Mouse (Mus musculus): ENCODE measurements around the gene Gab2.

Gab2 gene

DNA sequence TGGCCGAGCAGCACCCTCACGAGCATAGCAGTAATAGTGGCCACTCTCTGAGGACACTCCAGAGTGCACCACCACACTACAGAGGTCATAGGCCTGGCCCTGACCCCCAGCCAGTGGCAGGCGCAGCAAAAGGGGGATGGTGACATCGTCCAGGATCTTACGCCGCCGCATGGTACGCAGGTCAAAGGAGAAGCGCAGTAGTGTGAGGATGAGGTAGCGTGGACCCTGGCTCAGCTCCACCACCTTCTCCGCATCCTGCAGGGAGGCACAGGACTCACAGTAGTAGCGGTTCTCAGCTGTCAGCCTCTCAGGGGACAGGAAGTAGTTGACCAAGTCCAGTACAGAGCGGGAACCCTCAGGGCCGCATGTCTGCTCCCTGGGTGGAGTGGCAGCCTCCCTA, 230.2 kb downstream of the Gab2 start:
- in situ Hi-C loops (cut with MboI, MseI): no loop called here

DNA sequence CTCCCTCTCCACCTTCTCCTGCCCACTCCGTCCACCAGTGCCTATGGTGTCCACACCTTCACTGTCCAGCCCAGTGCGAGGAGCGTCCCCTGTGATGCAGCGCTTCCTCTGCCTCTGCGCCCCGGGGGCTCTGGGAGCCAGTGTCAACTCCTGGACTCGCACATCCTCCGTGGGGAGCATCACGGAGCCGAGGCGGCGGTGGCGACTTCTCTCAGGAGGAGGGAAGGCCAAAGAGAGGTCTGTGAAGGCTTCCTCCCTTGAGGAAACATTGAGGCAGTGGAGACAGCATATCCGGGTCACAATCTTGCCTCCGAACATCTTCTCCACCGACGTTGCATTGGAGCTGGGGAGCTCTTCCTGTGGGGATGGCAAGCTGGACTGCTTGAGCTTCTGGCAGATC, 230.8 kb downstream of the Gab2 start:
- in situ Hi-C loops (cut with MboI, MseI): no loop called here

DNA sequence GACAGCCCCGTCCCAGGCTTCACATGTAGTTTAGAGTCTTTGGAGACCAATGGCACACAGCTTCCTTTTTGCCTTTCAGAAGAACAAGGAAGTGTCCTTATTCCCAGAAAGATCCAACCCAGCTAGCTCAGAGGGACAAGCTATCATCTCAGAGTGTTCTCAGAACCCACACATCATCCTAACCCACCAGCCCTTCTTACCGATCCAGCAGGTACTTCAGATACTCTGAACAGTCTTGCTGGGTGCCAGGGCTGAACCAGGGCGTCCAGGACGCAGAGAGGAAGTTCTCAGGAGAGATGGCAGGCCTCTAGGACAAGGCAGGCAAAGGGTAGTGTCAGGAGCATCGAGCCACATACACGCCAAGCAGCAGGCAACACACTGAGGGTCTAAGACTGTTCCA, 231.5 kb downstream of the Gab2 start:
- in situ Hi-C loops (cut with MboI, MseI): no loop called here

DNA sequence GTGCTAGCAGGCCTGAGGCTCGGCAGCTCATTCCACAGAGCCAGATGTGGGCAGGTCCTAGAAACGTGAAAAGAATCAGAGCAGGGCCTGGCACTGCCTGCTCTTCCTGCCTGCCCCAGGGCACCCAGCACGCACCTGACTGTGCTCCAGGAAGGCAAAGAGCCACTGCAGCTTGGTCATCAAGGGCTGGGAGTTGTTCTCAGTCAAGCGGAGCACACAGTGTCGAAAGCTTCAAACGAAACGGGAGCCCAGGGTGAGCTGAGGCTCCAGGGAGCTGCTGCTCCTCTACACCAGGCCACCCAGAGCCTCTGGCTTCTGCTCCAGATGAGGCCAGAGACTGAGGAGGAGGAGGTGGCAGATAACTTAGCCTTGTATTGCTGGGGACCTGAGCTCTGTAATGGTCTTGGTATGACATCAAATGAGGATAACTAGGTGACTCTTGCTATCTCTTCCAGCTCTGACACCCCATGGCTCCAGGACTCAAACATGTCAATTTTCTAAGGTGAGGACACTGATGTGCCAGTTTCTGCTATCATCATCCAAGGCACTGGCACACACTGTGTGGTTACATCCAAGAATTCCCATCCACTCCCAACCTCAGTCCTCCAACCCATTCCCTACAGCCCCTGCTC, 232.1 kb downstream of the Gab2 start:
- in situ Hi-C loops (cut with MboI, MseI): no loop called here

DNA sequence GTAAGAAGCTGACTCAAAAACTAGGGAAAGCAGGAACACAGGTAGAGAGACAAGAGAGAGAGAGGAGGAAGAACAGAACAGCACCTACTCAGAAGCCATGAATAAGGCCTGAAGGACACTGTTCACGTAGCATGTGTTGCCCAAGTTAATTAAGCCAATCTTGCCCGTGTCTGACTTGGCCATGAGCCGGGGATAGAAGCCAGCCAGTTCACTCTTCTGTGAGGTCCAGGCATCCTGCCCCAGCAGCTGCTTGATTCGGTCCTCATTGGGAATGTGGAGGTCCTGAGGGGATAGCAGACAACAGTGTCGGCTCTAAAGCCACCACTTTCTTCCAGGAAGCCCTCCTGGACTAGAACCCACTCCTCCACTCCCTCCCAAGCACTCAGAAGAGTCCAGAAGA, 233.3 kb downstream of the Gab2 start:
- in situ Hi-C loops (cut with MboI, MseI): no loop called here

DNA sequence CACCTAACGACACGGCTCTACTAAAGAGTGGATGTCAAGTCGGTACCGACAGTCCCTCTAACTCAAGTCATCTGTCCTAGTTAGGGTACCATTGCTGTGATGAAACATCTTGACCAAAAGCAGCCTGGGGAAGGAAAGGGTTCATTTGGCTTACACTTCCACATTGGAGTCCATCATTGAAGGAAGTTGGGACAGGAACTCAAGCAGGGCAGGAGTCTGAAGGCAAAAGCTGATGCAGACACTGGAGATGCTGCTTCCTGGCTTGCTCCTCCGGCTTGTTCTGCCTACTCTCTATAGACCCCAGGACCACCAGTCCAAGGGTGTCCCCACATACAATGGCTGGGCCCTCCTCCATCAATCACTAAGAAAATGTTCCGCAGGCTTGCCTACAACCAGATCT, 234.3 kb downstream of the Gab2 start:
- in situ Hi-C loops (cut with MboI, MseI): no loop called here

DNA sequence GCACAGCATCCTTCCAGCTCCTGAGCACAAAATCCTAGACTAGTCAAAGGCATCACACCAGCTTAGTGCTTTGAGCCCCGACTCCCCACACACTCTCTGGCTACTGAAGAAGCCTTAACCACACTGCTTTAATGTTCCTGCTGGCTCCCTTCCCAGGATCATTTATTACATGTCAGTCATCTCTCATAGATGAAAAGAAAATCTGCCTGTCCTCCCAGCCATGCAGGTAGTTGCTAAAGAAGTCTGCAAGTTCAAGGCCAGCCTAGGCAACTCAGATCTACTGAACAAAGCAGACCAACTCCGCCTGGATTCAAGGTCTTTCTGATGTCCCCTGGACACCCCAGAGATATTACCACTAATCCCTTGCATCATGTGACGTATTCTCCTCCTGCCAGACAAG, 236.3 kb downstream of the Gab2 start:
- in situ Hi-C loops (cut with MboI, MseI): no loop called here

DNA sequence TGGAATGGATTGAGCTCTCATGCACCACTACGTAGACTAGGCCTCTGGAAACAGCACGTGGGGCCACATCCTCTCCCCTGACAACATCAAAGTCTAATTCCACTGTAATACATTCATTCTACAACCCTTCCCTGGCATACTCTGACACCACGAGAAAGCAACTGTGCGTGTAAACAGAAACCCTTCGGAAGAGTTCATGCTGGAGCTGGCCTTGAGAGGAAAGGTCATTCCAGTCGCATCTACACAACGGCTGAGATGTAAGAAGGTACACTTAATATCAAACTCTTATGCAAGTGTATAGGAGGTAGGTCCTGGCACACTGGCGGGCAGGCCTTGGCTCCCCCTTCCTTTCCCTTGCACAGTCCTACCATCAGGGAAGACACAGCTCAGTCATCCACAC, 243.0 kb downstream of the Gab2 start:
- in situ Hi-C loops (cut with MboI, MseI): no loop called here

DNA sequence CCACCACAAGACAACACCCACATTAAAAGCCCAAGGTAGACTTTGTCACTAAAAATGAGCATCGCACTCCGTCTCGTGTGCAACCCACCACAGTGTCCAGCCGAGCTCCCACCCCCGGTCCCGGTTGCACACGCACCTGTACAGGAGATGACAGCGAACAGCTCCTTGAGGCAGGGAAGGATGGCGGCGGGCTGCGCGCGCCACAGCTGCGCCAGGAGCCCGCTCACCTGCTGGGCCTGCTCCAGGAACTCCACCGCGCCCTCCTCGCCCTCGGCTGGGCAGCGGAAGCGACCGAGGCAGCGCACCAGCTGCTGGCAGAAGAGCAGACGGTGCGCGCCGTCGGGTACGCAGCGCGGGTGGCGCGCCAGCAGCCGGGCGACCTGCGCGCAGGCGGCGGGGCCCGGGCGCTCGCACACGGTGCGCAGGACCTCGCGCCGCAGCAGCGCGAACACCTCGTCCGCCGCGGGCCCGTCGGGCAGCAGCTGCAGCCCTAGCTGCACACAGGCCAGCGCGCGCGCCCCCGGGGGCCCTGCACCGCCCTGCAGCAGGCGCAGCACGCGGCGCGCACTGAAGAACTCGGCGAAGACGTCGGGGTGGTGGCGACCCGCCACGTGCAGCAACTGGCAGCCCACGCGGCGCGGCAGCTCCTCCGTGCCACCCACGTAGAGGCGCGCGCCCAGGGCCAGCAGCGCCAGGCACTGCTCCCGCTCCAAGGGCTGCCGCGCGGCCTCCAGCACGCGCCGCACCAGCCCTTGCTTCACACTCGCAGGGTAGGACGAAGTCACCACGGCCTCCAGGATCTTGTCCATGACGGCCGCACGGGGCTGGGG, 244.0 kb downstream of the Gab2 start:
- in situ Hi-C loops (cut with MboI, MseI): no loop called here

DNA sequence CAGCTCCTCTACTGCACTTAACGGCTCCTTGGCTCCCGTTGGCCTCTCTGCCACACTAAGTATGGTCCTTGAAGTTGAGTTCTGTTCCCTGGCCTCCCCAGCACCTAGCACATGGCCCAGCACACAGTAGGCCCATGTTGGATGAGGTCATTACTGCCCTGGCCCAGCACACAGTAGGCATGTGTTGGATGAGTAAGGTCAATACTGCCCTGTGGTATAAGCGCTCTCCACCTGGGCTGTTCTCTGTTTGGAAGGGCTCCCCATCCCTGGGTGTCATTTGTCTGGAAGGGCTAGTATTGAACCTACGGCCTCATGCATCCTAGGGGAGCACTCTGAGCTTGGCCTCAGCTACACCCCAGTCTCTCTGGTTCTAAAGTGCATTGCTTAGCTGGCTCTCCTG, 246.0 kb downstream of the Gab2 start:
- in situ Hi-C loops (cut with MboI, MseI): no loop called here

DNA sequence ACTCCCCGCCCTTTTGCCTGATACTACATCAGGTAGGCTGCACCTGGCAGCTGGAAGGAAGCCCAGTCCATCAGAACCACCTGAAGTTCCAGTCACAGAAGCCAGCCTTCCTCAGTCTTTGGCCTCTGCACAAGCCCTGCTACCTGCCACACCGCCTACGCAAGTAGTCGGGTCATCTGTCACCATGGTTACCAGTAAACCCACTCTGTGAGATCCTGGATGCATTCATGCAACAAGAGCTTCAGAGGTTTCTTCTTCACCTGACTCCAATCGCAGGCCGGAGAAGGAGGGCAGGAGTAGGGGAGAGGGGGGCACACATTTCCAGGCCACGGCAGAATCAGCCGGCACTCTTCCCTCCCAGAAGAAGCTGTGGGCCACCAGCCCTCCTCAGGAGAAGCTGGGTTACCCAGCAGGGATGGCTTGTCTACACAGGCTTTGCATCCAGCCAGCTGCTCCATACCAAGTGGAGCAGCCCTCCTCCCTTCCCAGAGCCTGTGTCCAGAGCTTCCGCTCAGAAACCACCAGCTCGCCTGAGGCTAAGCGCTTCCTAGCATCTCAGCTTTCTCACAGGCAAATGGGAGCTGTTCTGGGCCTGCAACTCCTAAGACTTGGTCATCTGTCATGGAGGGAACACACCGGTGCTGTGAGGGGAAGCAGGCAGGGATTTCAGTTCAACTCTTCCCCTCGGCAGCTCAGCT, 247.7 kb downstream of the Gab2 start:
- in situ Hi-C loops (cut with MboI, MseI): no loop called here

DNA sequence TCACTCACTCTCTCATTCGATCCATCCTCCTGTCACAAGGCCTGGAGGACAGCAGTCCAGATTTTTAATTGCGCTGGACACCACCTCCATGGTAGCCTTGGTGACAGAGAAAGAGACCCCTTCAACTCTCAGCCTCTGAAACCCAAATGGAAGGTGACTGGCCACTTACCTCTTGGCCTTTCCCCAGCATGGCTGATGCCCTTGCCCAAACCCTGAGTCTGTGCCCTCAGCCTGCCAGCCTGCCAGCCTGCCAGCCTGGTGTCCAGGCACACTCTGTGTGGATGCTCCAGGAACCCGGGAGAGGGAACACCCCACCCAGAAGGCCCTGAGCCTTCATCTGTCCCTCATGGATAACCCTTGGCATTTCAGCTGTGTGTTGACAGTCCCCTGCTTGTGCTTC, 248.3 kb downstream of the Gab2 start:
- in situ Hi-C loops (cut with MboI, MseI): no loop called here

DNA sequence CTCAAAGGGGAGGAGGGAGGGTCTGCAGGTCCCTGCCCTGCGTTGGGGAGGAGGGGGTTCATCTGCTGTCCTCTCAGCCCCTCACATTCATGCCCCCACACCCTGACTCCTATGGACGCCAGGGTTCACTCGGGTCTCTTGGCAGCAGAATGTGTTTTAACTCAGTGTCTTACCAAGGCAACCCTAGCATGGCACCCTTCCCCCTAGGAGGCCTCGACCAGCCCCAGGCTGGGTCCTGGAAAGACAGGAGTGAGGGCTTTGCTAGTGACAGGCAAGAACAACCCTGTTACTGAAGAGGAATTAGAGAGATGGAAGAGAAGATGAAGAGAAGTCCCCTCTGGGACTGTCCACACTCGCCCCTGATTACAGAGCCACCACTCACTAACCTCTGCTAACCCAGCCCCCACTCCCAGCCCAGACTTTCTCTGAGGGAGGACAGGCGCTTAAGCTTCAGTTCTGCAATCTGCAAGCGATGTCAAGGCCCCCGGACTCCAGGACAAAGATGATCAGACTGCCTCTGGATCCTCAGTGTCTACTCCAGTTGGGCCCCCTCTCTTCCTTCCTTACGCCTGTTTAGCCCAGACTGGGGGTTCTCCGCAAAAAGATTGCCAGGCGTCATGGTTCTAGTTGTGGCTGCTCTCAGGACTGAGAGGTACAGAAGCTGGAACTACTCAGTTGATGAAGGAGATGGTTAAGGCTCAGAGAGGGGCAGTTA, 249.7 kb downstream of the Gab2 start:
- in situ Hi-C loops (cut with MboI, MseI): no loop called here

DNA sequence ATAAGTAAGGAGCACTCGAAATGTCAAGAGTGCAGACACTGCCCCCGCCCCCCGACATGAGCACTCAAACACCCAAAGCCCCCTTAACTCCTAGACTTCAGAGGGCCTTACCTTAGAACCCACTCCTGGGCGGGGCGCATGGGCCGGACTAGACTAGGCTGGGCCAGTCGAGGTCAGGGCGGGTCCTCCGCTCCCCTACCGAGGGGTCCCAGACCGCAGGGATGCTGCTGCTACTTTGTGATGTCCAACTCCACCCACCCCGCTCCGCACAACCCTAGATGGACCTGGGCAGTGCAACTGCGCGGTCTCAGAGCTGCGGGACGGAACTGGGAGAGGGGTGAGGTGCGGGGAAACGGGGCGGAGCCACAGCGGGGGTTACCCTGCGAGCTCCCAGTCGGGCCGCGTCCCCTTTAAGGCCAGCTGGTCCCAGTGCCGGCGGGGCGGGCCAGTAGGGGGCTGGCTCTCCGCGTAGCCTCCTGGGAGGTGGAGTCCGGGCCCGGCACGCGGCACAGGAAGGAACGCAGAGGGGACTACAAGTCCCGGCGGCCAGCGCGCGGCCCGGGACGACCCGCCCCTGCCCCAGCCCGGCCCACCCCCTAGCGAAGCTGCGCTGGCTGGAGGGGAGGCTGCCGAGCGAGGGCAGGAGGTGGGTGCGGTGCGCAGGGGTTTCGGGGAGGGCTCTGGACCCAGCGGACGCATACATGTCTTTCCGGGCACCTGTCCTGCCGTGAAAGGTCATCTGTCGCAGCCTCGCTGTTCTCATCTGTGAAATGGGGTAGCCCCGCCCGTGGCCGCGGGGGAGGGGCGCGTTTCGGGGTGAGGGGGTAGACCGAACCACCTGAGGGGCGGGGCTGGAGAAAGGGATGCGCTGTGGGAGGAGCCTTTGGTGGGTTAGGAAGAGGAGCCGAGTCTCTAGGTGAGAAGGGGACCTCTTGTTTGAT, 250.6 kb downstream of the Gab2 start, which contains the start of the genes Usp35 and Kctd21:
Gene Usp35 (minus strand): TSS at position 295 of the 941 bp plus-strand sequence.
Gene Kctd21 (plus strand): TSS at position 602 of the 941 bp plus-strand sequence.
- in situ Hi-C loops (cut with MboI, MseI): no loop called here

DNA sequence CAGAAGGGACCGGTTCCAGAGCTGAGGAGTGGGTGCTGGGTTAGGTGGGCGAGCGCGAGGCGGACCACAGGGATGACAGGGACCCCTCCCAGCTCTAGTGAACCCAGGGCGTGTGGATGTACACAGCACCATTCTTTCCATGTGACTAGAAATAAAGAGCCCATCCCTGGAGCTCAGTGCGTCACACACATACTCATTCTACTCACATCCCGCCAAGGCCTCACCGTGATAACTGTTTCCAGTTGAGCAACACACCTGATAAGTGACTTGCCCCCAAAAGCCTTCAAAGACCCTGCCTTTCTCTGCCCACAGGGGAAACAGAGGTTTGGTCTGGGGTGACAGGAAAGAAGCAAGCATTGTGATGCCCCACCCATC, 251.3 kb downstream of the Gab2 start:
- in situ Hi-C loops (cut with MboI, MseI): no loop called here

DNA sequence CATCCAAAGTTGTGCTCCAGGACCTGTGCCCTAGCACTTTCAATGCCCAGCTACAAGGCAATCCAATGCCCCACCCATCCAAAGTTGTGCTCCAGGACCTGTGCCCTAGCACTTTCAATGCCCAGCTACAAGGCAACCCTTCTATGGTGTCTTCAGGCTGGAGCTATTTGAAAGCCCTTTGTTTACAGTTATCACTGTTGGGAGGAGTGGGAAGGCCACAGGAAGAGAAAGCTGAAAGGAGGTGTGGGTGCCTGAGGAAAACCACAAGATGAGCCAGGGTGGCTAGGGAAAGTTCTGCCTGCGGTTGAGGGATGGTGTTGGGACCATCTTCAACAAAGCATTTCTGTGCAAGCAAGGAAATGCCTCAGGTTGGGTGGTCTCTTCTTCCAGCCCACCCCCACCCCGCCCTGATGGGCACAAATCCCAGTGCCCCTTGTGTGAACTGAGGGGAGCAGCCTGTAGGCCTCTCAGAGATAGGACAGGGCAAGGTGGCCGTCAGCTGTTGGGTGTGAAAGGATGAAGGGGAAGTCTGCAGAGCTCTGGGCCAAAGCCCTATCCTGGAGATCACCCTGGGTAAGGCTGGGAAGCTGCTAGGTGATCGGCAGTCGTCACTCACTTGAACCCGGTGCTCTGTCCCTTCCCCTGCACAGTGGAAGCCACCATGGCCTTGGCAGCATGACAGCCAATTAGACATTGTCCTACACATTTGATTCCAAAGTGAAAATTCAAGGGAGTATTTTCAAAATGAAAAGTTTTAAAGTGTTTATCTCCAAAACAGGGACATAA, 251.9 kb downstream of the Gab2 start:
- in situ Hi-C loops (cut with MboI, MseI): no loop called here

DNA sequence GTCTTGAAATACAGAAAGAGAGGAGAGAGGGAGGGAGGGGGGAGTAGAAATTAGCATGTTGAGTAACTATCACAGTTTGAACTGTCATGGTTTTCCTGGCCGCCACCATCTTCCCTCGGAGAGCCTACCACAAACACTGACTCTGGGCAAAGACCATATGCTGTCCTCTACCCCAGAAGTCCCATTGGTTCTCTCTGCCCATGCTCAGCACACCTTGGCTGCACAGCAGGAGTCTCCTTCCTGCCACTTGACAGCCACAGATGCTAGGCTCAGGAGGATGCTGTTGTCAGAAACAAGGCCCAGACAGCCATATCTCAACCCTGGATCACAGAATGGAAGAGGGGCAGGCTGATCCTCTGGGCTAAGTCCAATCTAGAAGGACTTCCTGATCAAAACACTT, 253.0 kb downstream of the Gab2 start:
- in situ Hi-C loops (cut with MboI, MseI): no loop called here

DNA sequence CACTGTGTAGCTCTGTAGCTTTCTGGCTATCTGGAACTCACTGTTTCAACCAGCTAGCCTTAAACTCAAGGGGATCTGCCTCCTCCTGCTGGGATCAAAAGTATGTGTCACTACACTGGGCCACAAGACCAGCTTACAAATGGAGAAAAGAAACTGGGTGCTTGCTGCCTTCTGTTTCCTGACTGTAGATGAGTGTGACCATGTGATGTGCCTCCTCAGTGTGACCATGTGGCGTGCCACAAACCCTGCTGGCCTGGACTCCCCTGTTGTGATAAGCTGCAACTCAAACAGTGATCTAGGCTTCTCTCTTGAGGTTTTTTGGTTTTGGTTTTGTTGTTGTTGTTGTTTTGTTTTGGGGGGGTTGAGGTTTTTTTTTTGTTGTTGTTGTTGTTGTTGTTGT, 255.3 kb downstream of the Gab2 start:
- in situ Hi-C loops (cut with MboI, MseI): no loop called here

DNA sequence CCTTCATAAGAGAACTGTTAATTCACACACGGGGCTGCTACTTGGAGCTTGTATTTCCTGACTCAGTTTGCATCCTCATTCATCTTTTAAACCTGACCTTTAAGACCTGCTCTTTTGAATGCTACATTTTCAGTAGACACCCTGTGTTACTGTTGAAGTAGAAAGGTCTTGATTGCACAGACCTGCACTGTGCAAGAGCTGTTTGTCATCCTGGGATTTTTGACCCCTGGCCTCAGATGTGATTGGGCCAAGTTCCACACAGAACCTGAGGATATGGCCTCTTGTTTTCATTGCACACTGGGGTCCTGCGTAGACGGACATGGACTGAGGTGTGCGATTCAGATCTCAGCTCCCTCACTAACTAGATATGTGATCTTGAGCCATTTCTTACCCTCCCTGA, 257.2 kb downstream of the Gab2 start:
- in situ Hi-C loops (cut with MboI, MseI): no loop called here

DNA sequence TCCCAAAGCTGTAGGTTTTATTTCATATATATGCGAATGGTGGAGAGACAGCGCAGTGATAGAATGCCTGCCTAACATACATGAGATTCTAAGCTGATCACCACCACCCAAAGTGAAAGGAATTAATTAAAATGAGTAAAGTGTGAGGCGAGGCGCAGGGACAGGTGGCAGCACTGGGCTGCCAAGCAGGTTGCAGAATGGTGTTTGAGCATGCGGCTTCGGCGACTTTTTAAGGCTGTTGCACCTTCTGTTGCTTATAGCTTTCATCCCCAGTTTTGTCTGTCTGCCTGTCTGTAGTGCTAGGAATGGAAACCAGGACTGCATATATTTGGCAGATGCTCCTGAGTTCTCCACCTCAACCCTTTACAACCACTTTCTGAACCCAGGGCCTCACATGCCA, 258.2 kb downstream of the Gab2 start:
- in situ Hi-C loops (cut with MboI, MseI): no loop called here

All from T-helper 1 cell (primary cell).